Mouse (Mus musculus): ENCODE results near the gene Lin7c.

The Lin7c gene

DNA sequence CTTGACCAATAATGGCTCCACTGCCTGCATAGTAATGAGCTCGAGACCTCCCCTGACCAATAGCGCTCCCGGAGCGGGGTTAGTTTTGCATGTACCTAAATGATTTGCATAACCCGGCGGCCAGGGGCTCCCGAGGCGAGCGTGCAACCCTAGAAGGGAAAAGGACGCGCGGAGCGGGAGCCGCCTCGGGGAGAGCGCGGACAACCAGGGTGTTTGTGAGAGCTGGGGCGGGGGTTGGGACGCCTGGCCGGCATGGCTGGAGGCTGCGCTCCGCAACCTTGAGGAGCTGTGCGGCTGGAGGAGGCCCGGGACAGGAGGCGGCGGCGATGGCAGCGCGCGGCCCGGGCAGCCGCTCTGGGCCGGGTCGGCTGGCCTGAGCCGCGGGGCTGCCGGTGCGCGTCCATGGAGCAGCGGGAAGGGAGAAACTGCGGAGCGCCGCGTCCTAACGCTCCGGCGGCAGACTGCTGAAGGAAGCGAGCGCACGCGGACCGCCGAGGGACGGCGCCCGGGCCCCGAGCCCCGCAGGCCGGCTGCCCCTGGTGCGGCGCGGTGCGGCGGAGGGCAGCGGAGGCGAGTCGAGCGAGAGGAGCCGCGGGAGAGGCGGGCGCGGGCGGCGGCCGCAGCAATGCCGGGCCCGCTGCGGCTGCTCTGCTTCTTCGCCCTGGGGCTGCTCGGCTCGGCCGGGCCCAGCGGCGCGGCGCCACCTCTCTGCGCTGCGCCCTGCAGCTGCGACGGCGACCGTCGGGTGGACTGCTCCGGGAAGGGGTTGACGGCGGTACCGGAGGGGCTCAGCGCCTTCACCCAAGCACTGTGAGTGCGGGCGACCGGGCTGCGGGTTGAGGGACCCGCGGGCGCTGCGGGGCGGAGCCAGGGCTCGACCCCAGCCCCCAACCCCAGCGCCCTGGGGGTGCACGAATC lies 27.1 kb downstream of the Lin7c start, which contains the start of gene Lgr4:
Lgr4 (plus strand) TSS at position 152 of the 918 bp plus-strand sequence.
- DNase-seq, result peak; percentile 95

DNA sequence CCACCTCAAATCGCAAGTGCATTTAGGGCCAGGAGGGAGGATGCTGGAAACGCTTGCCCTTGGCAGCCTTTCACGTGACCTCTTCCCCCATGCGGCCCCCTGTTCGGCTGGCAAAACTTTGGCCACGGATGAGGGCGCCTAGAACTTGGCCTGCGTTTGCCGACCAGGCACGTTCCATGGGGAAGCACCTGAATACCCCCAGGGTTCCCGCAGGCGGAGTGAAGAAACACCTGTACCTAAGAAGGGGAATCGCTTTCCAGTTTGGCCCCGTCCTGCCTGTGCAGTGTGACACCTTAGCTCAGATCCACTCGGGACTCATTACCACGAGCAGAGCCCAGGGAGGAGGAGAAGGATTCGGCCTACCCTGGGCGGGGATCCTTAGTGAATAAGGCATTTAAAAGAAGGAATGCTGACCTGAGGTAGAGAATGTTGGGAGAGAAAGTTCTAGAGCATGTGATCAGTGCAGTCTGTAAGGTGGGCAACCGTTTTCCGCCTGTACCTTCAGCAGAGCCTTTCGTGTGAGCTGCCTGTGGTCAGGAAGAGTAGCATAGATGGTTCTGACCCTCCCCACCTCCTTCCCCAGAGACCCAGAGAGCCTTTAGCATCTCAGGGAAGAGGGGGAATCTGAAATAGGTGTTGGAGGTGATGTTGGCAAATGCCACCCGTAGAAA lies 28.1 kb downstream of the Lin7c start:
- DNase-seq, result peak; percentile 32

DNA sequence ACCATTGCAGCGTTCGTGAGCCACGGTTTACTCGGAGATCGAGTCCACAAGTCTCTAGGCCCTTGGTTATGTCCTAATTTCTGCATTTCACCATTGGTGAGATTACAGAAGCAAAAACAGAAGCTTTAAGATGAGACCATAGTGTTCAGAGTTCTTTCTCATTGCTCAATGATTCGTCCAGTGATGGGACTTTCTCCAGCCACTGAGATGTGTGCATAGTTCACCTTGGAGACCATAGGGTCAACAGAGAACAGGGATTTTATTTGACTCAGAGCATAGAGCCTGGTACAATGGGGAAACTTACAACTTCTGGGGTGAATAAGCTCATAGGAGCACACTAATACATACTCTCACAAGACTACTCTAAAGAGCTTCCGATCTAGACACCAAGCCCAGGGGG lies 29.8 kb downstream of the Lin7c start:
- no peak for DNase-seq

DNA sequence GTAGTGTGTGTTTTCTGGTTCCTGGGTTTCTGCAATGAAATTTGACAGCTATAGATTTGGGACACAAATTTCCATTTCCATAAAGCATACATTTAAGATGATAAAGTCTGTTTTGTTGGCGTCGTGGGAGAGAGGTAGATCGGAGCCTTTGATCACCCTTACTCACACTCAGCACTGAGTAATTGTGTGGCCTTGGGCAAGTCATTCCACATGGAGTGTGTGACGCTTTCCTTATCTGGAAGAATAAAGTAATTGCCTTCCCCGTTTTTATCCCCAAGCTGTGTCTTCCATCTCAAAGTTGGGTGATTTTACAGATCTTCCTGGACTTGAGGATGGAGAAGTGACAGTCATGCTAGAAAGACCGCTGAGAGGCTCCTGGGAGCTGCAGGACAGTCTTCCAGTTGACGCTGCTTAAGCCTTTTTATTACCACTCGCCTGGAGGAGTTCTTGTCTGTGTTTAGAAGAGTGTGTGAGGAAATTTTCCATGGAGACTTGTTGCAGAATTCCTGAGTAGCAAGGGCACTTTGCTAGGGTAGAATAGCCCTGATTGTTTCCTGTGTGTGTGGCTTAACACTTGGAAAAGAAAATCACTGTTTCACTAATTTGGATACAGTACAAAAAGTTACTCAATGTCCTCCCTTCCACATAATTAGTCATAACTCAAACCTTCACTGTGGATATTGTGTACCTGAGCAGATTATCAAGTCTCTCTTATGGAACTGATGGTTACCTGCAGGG lies 30.8 kb downstream of the Lin7c start:
- no peak for DNase-seq

DNA sequence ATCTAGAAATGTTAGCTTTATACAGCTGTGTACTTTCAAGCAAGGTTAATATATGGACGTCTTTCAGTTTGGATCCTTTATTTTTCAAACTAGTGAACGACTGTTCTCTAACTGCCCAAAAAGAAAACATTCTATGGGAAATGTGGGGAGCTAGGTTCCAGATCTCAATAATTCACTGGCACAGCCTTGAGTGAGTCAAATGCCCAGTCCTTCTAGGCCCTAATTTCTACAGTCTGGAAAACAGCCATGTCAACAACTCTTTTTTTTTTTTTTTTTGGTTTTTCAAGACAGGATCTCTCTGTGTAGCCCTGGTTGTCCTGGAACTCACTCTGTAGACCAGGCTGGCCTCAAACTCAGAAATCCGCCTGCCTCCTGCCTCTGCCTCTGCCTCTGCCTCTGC lies 31.7 kb downstream of the Lin7c start:
- DNase-seq, result no peak

DNA sequence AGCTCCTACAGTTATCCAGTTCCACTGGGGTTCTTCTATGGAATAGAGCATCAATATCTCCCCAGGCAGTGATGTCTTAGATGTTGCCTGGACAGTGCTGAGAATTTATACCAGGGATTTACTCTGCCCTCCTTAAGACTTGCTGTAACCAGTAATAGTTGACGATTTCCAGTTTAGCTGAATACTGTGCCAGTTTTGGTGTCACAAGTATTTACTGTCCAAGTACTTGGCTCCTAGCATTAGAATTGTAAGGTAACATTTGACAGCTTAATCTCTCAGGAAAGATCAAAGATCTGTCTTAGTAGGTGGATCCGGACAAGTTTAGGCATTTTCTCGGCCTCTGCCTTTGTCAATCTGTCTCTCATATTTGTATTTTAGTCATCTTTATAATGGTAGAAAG lies 32.4 kb downstream of the Lin7c start:
- no peak for DNase-seq

DNA sequence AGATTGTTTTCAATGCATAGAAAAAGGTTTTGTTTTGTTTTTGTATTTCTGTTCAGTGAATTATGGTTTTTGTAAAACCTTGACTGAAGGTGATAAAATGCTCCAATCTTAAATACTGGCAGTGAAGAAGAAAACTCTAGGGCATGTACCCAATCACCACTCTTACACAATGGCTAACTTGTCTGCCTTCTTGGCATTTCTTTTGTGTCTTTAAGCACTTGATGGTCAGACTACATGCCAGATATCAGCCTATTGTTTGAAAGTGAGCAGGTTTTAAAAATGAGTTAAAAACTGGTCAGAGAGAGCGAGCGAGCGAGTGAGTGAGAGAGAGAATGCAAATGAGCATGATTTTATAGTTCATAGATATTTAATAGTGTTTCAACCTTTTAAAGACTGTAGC lies 33.3 kb downstream of the Lin7c start:
- DNase-seq, result no peak

DNA sequence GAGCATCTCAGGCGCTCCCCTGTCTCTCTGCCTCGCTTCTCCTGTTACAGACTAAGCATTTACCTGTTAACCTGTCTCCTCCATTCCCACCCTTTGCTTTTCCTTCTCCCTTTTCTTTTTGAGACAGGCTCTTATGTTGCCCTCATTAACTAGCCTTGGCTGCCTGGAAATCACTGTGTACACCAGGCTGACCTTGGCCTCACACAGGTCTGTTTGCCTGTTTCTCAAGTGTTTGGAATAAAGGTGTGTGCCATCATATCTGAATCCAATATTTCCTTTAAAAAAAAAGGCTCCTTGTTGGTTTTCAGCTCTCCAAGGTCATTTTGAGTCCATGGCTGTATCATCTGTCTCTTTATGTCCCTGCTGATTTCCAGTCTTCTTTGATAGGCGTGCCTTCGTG lies 36.3 kb downstream of the Lin7c start:
- DNase-seq, result no peak

DNA sequence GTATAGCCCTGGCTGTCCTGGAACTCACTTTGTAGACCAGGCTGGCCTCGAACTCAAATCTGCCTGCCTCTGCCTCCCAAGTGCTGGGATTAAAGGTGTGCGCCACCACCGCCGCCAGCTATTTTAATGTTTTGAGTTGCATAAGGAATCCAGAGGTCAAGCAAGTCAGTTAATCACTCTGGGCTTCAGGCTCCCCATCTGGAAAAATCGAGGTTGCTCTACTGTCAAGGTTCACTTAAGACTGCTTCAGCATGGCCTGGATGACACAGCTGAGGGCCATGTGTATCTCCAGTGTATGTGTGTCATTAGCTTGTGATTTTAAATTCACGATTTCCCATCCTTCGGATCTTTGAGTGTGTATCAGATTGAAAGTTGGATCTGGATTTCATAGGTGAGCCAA lies 36.8 kb downstream of the Lin7c start:
- DNase-seq, result no peak

DNA sequence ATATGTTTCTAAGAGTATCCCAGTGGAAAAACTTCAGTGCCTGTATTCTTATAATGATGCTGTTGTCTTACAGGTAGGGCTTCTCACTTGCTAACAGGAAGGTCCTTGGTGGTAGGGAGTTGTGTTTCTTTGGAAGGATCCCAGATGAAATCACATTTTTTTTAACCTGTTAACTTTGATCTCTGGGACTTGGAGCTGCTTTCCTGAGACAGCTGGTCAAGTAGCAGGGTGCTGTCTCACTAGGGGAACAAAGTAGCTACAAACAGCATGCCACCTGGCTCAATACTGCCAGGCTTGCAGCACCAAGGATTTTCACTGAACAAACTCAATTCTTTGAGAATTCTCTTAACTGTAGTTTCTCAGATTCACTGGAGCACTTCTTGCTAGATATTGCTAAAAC lies 37.2 kb downstream of the Lin7c start:
- DNase-seq, result peak; percentile 60

DNA sequence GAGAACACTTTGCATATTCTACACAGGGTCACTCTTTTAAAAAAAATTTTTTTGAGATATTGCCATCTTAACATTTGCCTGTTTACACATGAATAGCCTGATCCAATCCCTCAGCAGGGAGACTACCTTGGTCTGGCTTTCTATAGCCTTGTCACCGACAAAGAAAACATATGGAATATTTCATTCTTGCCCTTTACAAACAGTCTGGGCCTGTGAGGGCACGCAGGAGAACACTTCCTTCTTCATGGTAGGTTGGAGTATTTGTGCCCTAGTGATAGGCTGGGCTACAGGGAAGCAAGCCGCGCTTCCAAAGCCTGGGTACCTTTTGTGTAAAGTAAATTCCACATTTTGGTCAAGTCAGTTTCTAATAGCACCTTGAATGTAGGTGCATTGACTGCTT lies 38.1 kb downstream of the Lin7c start:
- DNase-seq, result peak; percentile 43

DNA sequence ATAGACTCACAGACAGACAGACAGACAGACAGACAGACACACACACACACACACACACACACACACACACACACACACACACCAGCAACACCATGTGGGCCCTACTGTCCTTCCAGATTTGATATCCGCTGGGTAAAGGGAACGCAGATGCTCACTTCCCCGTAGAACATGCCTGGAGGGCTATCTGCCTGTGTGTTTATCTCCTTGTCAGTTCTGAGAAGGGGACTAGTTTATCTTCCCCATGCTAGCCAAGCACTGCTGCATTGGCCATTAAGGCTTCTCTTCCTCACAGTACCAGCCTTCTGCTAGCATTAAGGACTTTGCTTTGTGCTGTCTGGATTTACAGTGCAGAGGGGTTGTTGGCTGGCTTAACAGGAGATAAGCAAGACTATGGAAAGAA lies 38.6 kb downstream of the Lin7c start:
- no peak for DNase-seq

DNA sequence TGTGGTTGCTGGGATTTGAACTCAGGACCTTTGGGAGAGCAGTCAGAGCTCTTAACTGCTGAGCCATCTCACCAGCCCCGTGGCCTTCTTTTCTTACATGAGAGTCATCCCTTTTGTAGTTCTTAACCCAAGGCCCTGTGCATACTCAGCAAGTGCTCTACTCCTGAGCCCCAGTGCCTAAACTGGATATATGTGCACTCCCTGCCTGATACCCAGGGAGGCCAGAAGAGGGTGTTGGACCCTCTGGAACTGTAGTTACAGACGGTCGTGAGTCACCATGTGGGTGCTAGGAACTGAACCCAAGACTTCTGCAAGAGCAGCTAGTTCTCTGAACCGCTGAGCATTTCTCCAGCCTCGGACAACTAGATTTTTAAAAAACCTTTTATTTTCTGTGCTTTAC lies 39.7 kb downstream of the Lin7c start:
- DNase-seq, result no peak

DNA sequence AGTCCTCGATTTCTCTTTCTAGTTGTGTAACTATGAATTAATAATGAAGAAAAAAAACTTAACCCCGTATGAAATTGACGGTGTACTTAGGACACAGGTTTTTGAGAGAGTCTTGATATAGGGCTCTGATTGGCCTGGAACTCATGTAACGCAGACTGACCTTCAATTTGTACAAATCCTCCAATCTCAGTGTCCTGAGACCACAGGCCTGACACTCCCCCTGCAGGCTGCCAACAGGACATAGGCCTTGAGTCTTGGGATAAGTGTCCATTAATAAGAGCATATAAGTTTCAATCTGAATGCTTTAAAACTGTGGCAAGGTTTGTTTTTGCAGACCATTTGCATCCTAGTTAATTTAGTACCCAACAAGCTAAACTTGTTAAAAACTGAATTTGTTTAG lies 40.1 kb downstream of the Lin7c start:
- DNase-seq, result no peak

DNA sequence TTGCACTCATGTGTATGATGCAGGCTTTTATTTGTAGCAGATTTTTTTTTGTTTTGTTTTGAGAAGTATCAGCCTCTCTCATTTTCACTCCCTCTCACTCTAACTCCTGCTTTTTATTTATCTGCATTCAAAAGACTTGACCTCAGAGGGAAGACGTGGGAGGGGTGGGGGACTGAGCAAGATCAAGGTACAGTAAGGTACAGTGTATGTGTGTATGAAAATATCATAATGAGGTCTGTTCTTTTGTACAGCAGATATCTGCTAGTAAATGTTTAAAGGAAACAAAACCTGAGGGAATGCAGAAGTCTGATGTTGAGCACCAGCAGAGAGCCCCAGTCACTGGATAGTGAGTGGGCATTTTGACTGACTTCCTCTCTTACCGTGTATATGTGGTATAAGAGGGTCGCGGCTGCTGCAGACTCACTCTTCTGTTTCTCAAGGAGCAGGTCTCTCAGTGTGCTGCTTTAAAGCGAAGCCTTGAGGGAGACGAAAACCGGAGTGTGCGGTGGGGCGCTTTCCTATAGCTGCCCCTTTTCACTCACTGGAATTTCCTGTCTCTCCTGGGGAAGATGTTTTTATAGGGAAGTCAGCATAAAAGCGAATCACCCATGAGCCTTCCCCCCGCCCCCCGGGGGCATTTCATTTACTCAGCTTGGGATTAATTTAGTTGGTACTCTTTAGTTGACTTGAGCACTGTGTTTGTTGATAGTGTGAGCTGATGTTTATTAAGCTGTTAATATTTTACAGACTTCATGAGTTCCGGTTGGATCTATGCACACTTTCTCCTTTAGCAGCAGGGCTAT lies 41.5 kb downstream of the Lin7c start:
- DNase-seq, result no peak

DNA sequence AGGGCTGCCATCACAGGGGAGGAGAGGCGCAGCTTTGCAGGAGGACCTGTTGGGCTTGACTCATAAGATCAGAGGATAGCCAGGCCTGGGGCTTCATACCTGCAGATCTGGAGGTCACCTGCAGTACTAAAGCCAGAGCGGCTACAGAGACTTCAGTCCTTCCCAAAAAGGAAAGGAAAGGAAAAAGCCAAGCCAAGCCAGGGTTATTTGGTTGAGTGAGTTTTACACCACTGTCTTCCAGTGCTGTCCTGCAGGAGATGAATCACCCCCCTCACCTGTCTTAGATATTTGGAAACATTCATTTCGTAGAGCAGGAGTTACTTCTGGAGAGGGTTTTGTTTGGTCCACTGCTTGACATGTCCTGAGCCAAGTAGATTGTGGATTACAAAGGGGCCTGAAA lies 42.5 kb downstream of the Lin7c start:
- DNase-seq, result no peak

DNA sequence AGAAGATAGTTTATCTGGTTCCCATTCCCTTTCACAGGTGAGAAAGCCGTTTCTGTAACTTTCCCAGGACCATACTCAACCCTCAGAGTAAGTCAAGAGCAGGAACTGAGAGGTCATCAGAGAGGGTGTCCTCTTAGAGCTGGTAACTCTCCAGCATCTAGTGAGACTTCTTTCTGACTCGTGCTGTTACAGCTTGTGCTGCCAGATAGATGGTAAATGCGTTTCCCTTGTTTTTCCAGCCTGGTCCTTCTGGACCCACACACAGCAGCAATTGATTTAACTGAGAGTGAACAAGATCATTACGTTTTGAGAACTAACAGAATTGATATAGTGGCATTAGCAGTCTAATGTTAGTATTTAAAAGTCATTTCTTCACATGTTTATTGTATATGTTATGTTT lies 43.4 kb downstream of the Lin7c start:
- no peak for DNase-seq

DNA sequence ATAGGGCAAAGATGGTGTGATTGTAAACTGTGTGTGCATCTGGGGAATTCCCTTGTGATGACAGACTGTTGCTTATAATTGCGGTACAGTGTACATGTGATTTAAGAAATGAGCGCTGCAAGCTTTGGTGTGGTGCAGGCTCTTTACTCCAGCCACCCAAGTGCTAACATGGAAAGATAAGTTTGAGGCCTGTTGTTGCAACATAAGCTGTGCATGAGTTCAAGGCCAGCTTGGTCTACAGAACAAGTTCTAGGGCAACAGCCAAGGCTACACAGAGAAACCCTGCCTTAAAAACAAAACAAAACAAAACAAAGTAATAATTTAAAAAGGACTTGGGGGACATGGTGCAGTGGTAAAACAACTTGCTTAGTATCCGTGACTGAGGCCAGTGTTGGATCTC lies 44.5 kb downstream of the Lin7c start:
- DNase-seq, result no peak

DNA sequence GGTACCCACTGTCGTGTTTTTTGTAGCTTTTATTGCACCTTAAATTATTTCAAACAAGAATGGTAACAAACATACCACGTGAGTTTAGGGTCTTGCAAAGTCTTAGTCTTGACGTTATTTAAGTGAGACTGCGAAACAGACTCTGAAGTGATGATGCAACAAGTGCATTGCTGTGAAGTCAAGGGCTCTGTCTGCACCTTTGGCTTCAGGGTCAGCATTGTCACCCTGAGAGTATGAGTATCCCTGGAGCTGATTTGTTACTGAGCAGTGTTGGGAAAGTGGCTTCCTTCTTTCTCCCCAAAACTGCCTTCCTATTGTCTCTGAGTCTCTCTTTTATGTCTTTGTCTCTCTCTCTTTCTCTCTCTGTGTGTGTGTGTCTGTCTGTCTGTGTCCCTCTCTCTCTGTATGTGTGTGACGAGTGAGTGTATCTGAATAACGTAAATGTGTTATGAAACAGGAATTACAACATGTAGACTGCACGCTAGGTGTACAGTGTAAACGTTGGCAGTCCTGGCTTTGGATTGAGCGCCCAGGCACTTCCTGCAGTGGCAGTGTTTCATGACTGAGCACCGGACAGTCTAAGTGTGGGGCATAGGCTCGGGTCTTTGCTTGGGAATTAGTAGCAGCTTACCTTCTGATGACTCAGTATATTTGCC lies 45.2 kb downstream of the Lin7c start:
- no peak for DNase-seq

DNA sequence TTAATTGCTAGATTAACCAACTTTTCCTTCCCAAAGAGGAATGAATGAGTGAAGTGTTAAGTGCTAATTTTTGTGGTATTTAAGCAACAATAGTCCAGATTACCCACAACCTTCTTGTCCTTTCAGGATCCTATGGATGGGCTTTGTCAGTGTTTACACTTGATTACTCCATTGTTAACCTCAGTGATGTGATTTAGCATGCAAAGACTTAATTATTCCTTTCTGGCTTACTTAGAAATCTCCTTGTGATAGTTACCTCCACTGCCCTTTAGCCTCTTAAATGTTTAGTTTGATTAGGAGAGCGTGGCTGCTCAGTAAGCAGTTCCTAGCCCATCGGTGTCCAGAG lies 45.7 kb downstream of the Lin7c start:
- DNase-seq, result no peak

DNA sequence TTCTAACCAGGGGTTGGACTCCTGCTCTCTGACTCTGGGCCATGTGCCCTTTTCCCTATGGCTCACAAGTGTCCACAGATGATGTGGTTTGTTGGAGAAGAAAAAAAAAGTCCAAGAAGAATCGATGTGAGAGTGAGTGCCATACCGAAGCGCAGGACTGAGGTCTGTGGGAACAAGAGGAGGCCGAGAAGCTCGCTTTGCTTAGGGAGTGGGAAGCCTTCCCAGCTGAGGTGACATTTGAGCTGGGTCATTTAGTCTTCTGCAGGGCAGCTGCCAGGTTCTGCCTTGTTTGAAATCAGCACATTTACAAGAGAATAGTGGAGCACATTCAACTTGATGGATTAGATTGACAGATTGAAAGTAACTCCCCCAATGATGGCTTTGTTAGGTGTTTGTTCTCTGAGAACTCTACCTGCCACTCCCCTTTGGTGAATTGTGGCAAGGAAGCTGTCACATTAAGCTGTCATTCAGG lies 51.4 kb downstream of the Lin7c start:
- DNase-seq, result no peak

All from cerebellum, adult 8-10 months (tissue).